ENCODE assay signal across 20 mouse cellular contexts in the genomic region with DNA sequence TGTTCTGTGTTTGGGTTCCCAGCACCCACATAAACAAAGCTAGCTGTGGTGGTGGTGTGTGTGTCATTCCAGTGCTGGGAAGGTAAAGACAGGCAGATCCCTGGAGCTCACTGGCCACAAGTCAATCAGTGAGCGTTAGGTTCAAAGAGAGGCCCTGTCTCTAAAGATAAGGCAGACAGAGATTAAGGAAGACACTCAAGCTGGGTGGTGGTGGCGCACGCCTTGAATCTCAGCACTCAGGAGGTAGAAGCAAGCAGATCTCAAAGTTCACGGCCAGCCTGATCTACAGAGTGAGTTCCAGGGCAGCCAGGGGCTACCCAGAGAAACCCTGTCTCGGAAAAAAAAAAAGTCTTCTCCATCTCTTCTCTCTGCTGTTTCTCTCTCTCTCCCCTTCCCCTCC. TPM values are rescaled to one million over a fixed set of nuclear protein-coding genes. Genes with fewer than 3 reads are reported as not detected.
DNase-seq lines count a peak whose midpoint lies in the region; ATAC-seq and TF ChIP-seq lines count a peak whose summit lies in the region.
"Had no signal": no experiment of that assay in that cellular context is flagged by ENCODE, and none has a peak within 500 bp of the region (broad histone marks: within the 10 kb centered on the region; RNA-seq: fewer than 3 reads in every experiment).

No protein-coding gene starts in this region.

- ATAC-seq in intestine, embryonic 15.5 days: peak; percentile 32; the same call in 1 of the 2 replicates
- ATAC-seq in intestine, postnatal 0 days: no peak; the same call in 1 of the 2 replicates
- peak; percentile 38; the same call in 1 of the 2 replicates for ATAC-seq in intestine, embryonic 16.5 days
- ATAC-seq in midbrain, embryonic 13.5 days: no peak
- ATAC-seq: activated CD4-positive, CD25-positive, alpha-beta regulatory T cell, adult 4 months; forebrain, embryonic 13.5 days; forebrain, embryonic 15.5 days; Patski had no signal

- no peaks in the 10 kb centered on the region for H3K9me3 ChIP-seq in intestine, embryonic 15.5 days
- no peaks in the 10 kb centered on the region for H3K9me3 ChIP-seq in intestine, postnatal 0 days (ENCODE audit: control insufficient read depth)
- H3K9me3 ChIP-seq in intestine, embryonic 16.5 days (ENCODE audit: control insufficient read depth, low read length): no peaks in the 10 kb centered on the region
- H3K9me3 ChIP-seq in midbrain, embryonic 13.5 days: no peaks in the 10 kb centered on the region
- H3K9me3 ChIP-seq: embryonic facial prominence, embryonic 10.5 days; embryonic facial prominence, embryonic 12.5 days; forebrain, embryonic 13.5 days; forebrain, embryonic 15.5 days had no signal

- no peaks in the 10 kb centered on the region for H3K4me1 ChIP-seq in intestine, embryonic 15.5 days (replicated peaks)
- no peaks in the 10 kb centered on the region for H3K4me1 ChIP-seq in intestine, postnatal 0 days (replicated peaks; ENCODE audit: control insufficient read depth, insufficient read depth, low read length)
- no peaks in the 10 kb centered on the region for H3K4me1 ChIP-seq in intestine, embryonic 16.5 days (ENCODE audit: control insufficient read depth, insufficient read depth, low read length)
- H3K4me1 ChIP-seq in midbrain, embryonic 13.5 days (replicated peaks): no peaks in the 10 kb centered on the region
- no peaks in the 10 kb centered on the region for H3K4me1 ChIP-seq in kidney, adult 2 months (ENCODE audit: control insufficient read depth, insufficient read depth, low read length)
- H3K4me1 ChIP-seq: embryonic facial prominence, embryonic 10.5 days; embryonic facial prominence, embryonic 12.5 days; forebrain, embryonic 13.5 days; forebrain, embryonic 15.5 days had no signal

- H3K36me3 ChIP-seq in intestine, embryonic 15.5 days: no peaks in the 10 kb centered on the region
- H3K36me3 ChIP-seq in intestine, postnatal 0 days (ENCODE audit: control insufficient read depth, insufficient read depth): peaks cover 35% of the 10 kb centered on the region
- H3K36me3 ChIP-seq in intestine, embryonic 16.5 days (ENCODE audit: control insufficient read depth, insufficient read depth, low read length): no peaks in the 10 kb centered on the region
- H3K36me3 ChIP-seq in midbrain, embryonic 13.5 days: no peaks in the 10 kb centered on the region
- H3K36me3 ChIP-seq in kidney, adult 2 months (ENCODE audit: control insufficient read depth, insufficient read depth, low read length): no peaks in the 10 kb centered on the region
- H3K36me3 ChIP-seq: embryonic facial prominence, embryonic 10.5 days; embryonic facial prominence, embryonic 12.5 days; forebrain, embryonic 15.5 days had no signal

- peak; percentile 20 for DNase-seq in yolk sac, embryonic 10.5 days (ENCODE audit: low spot score)
- DNase-seq in kidney, adult 2 months: no peak
- DNase-seq: adrenal gland, adult 8-10 months; adrenal gland, postnatal 14 days; adrenal gland, postnatal 36 days; cerebellum, adult 11-12 months; cerebellum, adult 2 months; cerebellum, adult 9-10 months; cerebellum, postnatal 10 days; cerebellum, postnatal 25 days had no signal

- H3K9ac ChIP-seq in intestine, embryonic 15.5 days: no peak overlapping the region
- H3K9ac ChIP-seq in intestine, postnatal 0 days (ENCODE audit: low read depth, low read length): no peak overlapping the region
- no peak overlapping the region for H3K9ac ChIP-seq in intestine, embryonic 16.5 days (ENCODE audit: low read depth, low read length)
- H3K9ac ChIP-seq in midbrain, embryonic 13.5 days (replicated peaks): no peak overlapping the region
- H3K9ac ChIP-seq: embryonic facial prominence, embryonic 12.5 days; forebrain, embryonic 13.5 days; forebrain, embryonic 15.5 days had no signal

- WGBS in intestine, embryonic 15.5 days: 55% methylated on average over 5 of the region's 5 CpGs
- WGBS in intestine, postnatal 0 days: 32% methylated on average over 5 of the region's 5 CpGs
- 43% methylated on average over 5 of the region's 5 CpGs for WGBS in intestine, embryonic 16.5 days
- 81% methylated on average over 5 of the region's 5 CpGs for WGBS in midbrain, embryonic 13.5 days
- 91% methylated on average over 5 of the region's 5 CpGs for whole genome bisulfite sequencing in kidney, adult 2 months

- no peak for TF ChIP-seq CTCF in intestine, postnatal 0 days (IDR thresholded peaks at IDR 0.05; ENCODE audit: low read depth)
- no peak for TF ChIP-seq CTCF in kidney, adult 2 months (conservative IDR thresholded peaks at IDR 0.05; ENCODE audit: insufficient read depth, insufficient read length, low read depth, low read length)

- no peak overlapping the region for H3K4me2 ChIP-seq in intestine, embryonic 15.5 days (replicated peaks)
- H3K4me2 ChIP-seq in intestine, postnatal 0 days (replicated peaks; ENCODE audit: low read depth): no peak overlapping the region
- no peak overlapping the region for H3K4me2 ChIP-seq in intestine, embryonic 16.5 days (ENCODE audit: low read depth, low read length)
- no peak overlapping the region for H3K4me2 ChIP-seq in midbrain, embryonic 13.5 days (replicated peaks)
- H3K4me2 ChIP-seq: embryonic facial prominence, embryonic 12.5 days; forebrain, embryonic 13.5 days; forebrain, embryonic 15.5 days had no signal

- H3K4me3 ChIP-seq in intestine, embryonic 15.5 days (replicated peaks): no peak overlapping the region
- H3K4me3 ChIP-seq in intestine, postnatal 0 days (ENCODE audit: low read depth, low read length): no peak overlapping the region
- H3K4me3 ChIP-seq in intestine, embryonic 16.5 days (ENCODE audit: low read length): no peak overlapping the region
- H3K4me3 ChIP-seq in midbrain, embryonic 13.5 days (replicated peaks): no peak overlapping the region
- H3K4me3 ChIP-seq in kidney, adult 2 months (ENCODE audit: insufficient read depth, low read depth, low read length): no peak overlapping the region
- H3K4me3 ChIP-seq: embryonic facial prominence, embryonic 10.5 days; embryonic facial prominence, embryonic 12.5 days; forebrain, embryonic 13.5 days; forebrain, embryonic 15.5 days had no signal

- no peak for TF ChIP-seq POLR2A in kidney, adult 2 months (IDR thresholded peaks at IDR 0.05; ENCODE audit: low read depth, low read length)

- no peaks in the 10 kb centered on the region for H3K27me3 ChIP-seq in intestine, embryonic 15.5 days (replicated peaks)
- H3K27me3 ChIP-seq in intestine, postnatal 0 days (replicated peaks; ENCODE audit: control insufficient read depth, insufficient read depth, low read length): no peaks in the 10 kb centered on the region
- H3K27me3 ChIP-seq in intestine, embryonic 16.5 days (replicated peaks; ENCODE audit: control insufficient read depth, insufficient read depth, low read length): no peaks in the 10 kb centered on the region
- 0 out of 2 replicates have a peak, but pooled peaks cover 3% of the 10 kb centered on the region for H3K27me3 ChIP-seq in midbrain, embryonic 13.5 days
- H3K27me3 ChIP-seq in kidney, adult 2 months (replicated peaks; ENCODE audit: control insufficient read depth, insufficient read depth, low read length): no peaks in the 10 kb centered on the region
- H3K27me3 ChIP-seq: forebrain, embryonic 13.5 days; forebrain, embryonic 15.5 days; Patski had no signal

- no peak overlapping the region for H3K27ac ChIP-seq in intestine, embryonic 15.5 days
- no peak overlapping the region for H3K27ac ChIP-seq in intestine, postnatal 0 days (ENCODE audit: low read depth, low read length)
- no peak overlapping the region for H3K27ac ChIP-seq in intestine, embryonic 16.5 days (ENCODE audit: low read length)
- no peak overlapping the region for H3K27ac ChIP-seq in midbrain, embryonic 13.5 days
- no peak overlapping the region for H3K27ac ChIP-seq in kidney, adult 2 months (ENCODE audit: insufficient read depth, low read depth, low read length)
- H3K27ac ChIP-seq: embryonic facial prominence, embryonic 10.5 days; embryonic facial prominence, embryonic 12.5 days; forebrain, embryonic 13.5 days; forebrain, embryonic 15.5 days had no signal

RNA-seq across cellular contexts. Expression of a gene that starts 23.5 kb away (rescaled TPM):
- polyA plus RNA-seq in intestine, embryonic 15.5 days (2015; fragmentation: Nextera tagmentation; extraction: Ambion mirVana): 71.1 and 73.1 TPM in 2 replicates
- 526 and 586 TPM in 2 replicates for polyA plus RNA-seq in intestine, postnatal 0 days (2015; fragmentation: Nextera tagmentation; extraction: Ambion mirVana)
- 96.1 and 111 TPM in 2 replicates for polyA plus RNA-seq in intestine, embryonic 16.5 days (2015; fragmentation: Nextera tagmentation; extraction: Ambion mirVana)
- 4.2 and 4.7 TPM in 2 replicates for polyA plus RNA-seq in midbrain, embryonic 13.5 days (2015; fragmentation: Nextera tagmentation; extraction: Ambion mirVana)
- polyA plus RNA-seq in kidney, adult 2 months (2012; rRNA removed): 55.3 and 63.4 TPM in 2 replicates

RNA-seq across cellular contexts. Expression of a gene that starts 40.6 kb away (rescaled TPM):
- polyA plus RNA-seq in intestine, embryonic 15.5 days (2015; fragmentation: Nextera tagmentation; extraction: Ambion mirVana): 1.1 TPM in 2 replicates
- 0.21 and 0.26 TPM in 2 replicates for polyA plus RNA-seq in intestine, postnatal 0 days (2015; fragmentation: Nextera tagmentation; extraction: Ambion mirVana)
- polyA plus RNA-seq in intestine, embryonic 16.5 days (2015; fragmentation: Nextera tagmentation; extraction: Ambion mirVana): 1.1 and 1.4 TPM in 2 replicates
- polyA plus RNA-seq in midbrain, embryonic 13.5 days (2015; fragmentation: Nextera tagmentation; extraction: Ambion mirVana): 0.71 and 0.82 TPM in 2 replicates
- polyA plus RNA-seq in kidney, adult 2 months (2012; rRNA removed): 1.5 TPM in 2 replicates
- polyA plus RNA-seq: activated CD4-positive, CD25-positive, alpha-beta regulatory T cell, adult 4 months had no signal

Comparison
In these comparisons a context has a peak if more than half of its experiments do, and no peak if none do; other contexts are left out.
1. ATAC-seq: peak in intestine, embryonic 15.5 days (single experiment) and intestine, embryonic 16.5 days (single experiment); none in intestine, postnatal 0 days (single experiment) and midbrain, embryonic 13.5 days (single experiment).